Mouse (Mus musculus) small intestine, adult 2 months (tissue): ENCODE data around the gene Slc34a3.

ENCODE experiments used
- CTCF ChIP-seq: fragments of 200-500 bp; IDR thresholded peaks from 2 replicates; pipeline ENCODE4 v1.5.1; 2012; ENCODE audit warnings: low read depth, mild to moderate bottlenecking, control low read depth, inconsistent platforms, low read length, moderate library complexity, mixed read lengths; ENCODE audit not compliant: insufficient replicate concordance, insufficient read length; ENCODE audit errors: extremely low read depth
- POLR2A ChIP-seq: fragments of 200-500 bp; IDR thresholded peaks from 2 replicates; pipeline ENCODE4 v1.6.1; 2012; ENCODE audit warnings: low read depth, mild to moderate bottlenecking, control low read depth, inconsistent platforms, low read length, moderate library complexity

DNA sequence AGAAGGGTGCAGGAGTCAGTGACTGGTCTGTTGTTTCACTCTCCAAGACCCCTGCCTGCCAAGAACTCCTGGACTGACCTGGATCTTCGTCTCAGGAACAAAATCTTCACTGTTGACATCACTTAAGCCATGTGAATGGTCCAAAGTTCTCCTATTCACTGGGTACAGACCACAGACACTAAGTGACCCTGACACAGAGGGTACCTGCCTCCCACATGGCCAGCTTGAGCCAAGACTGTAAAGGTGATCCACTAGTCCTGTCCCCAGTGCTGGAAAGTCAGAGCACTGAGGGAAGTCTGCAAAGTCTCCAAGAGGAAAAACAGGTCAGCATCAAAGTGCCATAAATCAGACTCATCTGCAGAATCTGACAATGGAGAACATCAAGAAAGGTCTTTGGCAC, 26.6 kb downstream of the Slc34a3 start:
- TF ChIP-seq POLR2A (no peak), CTCF (no peak)
